Comparison of ENCODE assay signal across 14 mouse cellular contexts in genomic region chr2:18100914-18101313, GRCm38 (mm10). TPM values are rescaled to one million over a fixed set of nuclear protein-coding genes. Genes with fewer than 3 reads are reported as not detected.
DNase-seq lines count a peak whose midpoint lies in the region; ATAC-seq and TF ChIP-seq lines count a peak whose summit lies in the region.
"Had no signal": no experiment of that assay in that cellular context is flagged by ENCODE, and none has a peak within 500 bp of the region (broad histone marks: within the 10 kb centered on the region; RNA-seq: fewer than 3 reads in every experiment).

No protein-coding gene starts in this region.

- TF ChIP-seq POLR2A in heart, adult 2 months (IDR thresholded peaks at IDR 0.05; ENCODE audit: insufficient read depth, low read depth, low read length): no peak

- peaks cover 2% of the 10 kb centered on the region for H3K36me3 ChIP-seq in heart, adult 2 months (ENCODE audit: control insufficient read depth, insufficient read depth, low read length)
- no peaks in the 10 kb centered on the region; the same call in 1 of the 2 replicates for H3K36me3 ChIP-seq in splenic B cell, adult 2 months (ENCODE audit: control insufficient read depth, insufficient read depth, low read length, poor library complexity, severe bottlenecking)

- in situ Hi-C loops in Patski (cut with MboI; ENCODE audit: low pct_unique_long_range_greater_than_20kb): no loop called here

- TF ChIP-seq EP300 in heart, adult 2 months (IDR thresholded peaks at IDR 0.05; ENCODE audit: insufficient read depth, low read depth, low read length): no peak

- no peak overlapping the region for H3K9ac ChIP-seq in heart, adult 2 months (ENCODE audit: low read depth, low read length)
- H3K9ac ChIP-seq: embryonic facial prominence, embryonic 12.5 days; forebrain, postnatal 0 days; hindbrain, embryonic 13.5 days; limb, embryonic 13.5 days had no signal

- DNase-seq in heart, adult 2 months: no peak
- no peak for DNase-seq in heart, postnatal 10 days
- peak; percentile 42 for DNase-seq in lung, postnatal 36 days
- DNase-seq in lung, postnatal 4 days: no peak
- no peak for DNase-seq in Patski (ENCODE audit: low read depth, low spot score)
- DNase-seq in splenic B cell, adult 2 months (ENCODE audit: low read depth, low spot score): peak; percentile 55
- no peak for DNase-seq in ovary, postnatal 36 days (ENCODE audit: low spot score)
- no peak for DNase-seq in embryo, embryonic 10.5 days (ENCODE audit: low spot score)
- DNase-seq: adrenal gland, postnatal 14 days; forebrain, postnatal 0 days had no signal

- peak; percentile 55 for TF ChIP-seq CTCF in heart, adult 2 months (IDR thresholded peaks at IDR 0.05)
- TF ChIP-seq CTCF in Patski (IDR thresholded peaks at IDR 0.05): peak; percentile 45

- no peaks in the 10 kb centered on the region for H3K4me1 ChIP-seq in heart, adult 2 months (ENCODE audit: control insufficient read depth, insufficient read depth, low read length)
- H3K4me1 ChIP-seq: embryonic facial prominence, embryonic 12.5 days; hindbrain, embryonic 13.5 days; limb, embryonic 13.5 days; midbrain, embryonic 10.5 days had no signal

- intact Hi-C loops in heart, adult 2 months (cut with DNase I): no loop called here
- intact Hi-C loops in heart, postnatal 10 days (cut with DNase I): no loop called here

- WGBS in heart, adult 2 months: 96% methylated on average over 2 of the region's 2 CpGs

- H3K27me3 ChIP-seq in heart, adult 2 months (ENCODE audit: control insufficient read depth, insufficient read depth, low read length): no peaks in the 10 kb centered on the region
- H3K27me3 ChIP-seq in Patski: no peaks in the 10 kb centered on the region
- H3K27me3 ChIP-seq in splenic B cell, adult 2 months (ENCODE audit: control insufficient read depth, insufficient read depth, low read length, poor library complexity, severe bottlenecking): no peaks in the 10 kb centered on the region
- H3K27me3 ChIP-seq: embryonic facial prominence, embryonic 12.5 days; hindbrain, embryonic 13.5 days; limb, embryonic 13.5 days had no signal

- no peak overlapping the region for H3K27ac ChIP-seq in heart, adult 2 months
- H3K27ac ChIP-seq: embryonic facial prominence, embryonic 12.5 days; hindbrain, embryonic 13.5 days; limb, embryonic 13.5 days; midbrain, embryonic 10.5 days had no signal

- H3K79me2 ChIP-seq in heart, adult 2 months (replicated peaks; ENCODE audit: control insufficient read depth, insufficient read depth, low read length): peaks cover 1% of the 10 kb centered on the region; the same call in 1 of the 2 replicates

- no peak overlapping the region for H3K4me3 ChIP-seq in heart, adult 2 months
- H3K4me3 ChIP-seq: embryonic facial prominence, embryonic 12.5 days; hindbrain, embryonic 13.5 days; limb, embryonic 13.5 days; midbrain, embryonic 10.5 days had no signal

- no peak for ATAC-seq in Patski
- ATAC-seq: forebrain, postnatal 0 days had no signal

- CTCF ChIA-PET in Patski (lab: Charles Lee): no interaction called here

- POLR2A ChIA-PET in Patski (lab: Charles Lee): no interaction called here

RNA-seq across cellular contexts. Expression of gene Mllt10, which starts 45.9 kb away (rescaled TPM):
- 10 to 100 TPM; 32.5 to 32.8 TPM for total RNA-seq in heart, adult 2 months (2021)
- polyA plus RNA-seq in heart, adult 2 months (2012; rRNA removed): 20.6 and 23.3 TPM in 2 replicates
- total RNA-seq in heart, postnatal 10 days (2021): 10 to 100 TPM; 40.6 to 43.1 TPM
- 28.5 TPM for polyA plus RNA-seq in Patski (2021)

RNA-seq across cellular contexts. Expression of gene Skida1, which starts 52.1 kb away (rescaled TPM):
- 1 to 10 TPM; 1.7 to 4.5 TPM for total RNA-seq in heart, adult 2 months (2021)
- 2.0 and 3.7 TPM in 2 replicates for polyA plus RNA-seq in heart, adult 2 months (2012; rRNA removed)
- 1 to 10 TPM; 4.8 to 5.7 TPM for total RNA-seq in heart, postnatal 10 days (2021)
- polyA plus RNA-seq in Patski (2021): 4.4 TPM

Comparison
In these comparisons a context has a peak if more than half of its experiments do, and no peak if none do; other contexts are left out.
1. DNase-seq: peak in lung, postnatal 36 days (single experiment) and splenic B cell, adult 2 months (single experiment); none in heart, adult 2 months (0 of 2), heart, postnatal 10 days (0 of 2), lung, postnatal 4 days (0 of 2), Patski (single experiment), ovary, postnatal 36 days (single experiment) and embryo, embryonic 10.5 days (single experiment).